Mouse (Mus musculus): ENCODE results near the gene Ilvbl. TPM values are rescaled to one million over a fixed set of nuclear protein-coding genes. Genes with fewer than 3 reads are reported as not detected.
"Not testable (repeated sequence)": the region's sequence is repeated elsewhere in the genome, so short reads cannot be mapped to it uniquely, and the experiment has no call there.

Ilvbl gene
- total RNA-seq, 2 experiments from 2014 or later = 31.6 to 40.5 TPM

GRCm38 (mm10) chr10:78591406-78592328 lies 17.5 kb downstream of the Ilvbl start, which contains the start of gene Syde1:
TSS of gene Syde1 (minus strand) at chr10:78591964.
- peak; percentile 77 to 82 for DNase-seq

GRCm38 (mm10) chr10:78592856-78593379 lies 18.8 kb downstream of the Ilvbl start:
- DNase-seq = no peak

- DNase-seq = no peak
Measured at GRCm38 (mm10) chr10:78593736-78594135, 19.6 kb downstream of the Ilvbl start.

GRCm38 (mm10) chr10:78594157-78594556 lies 20.0 kb downstream of the Ilvbl start:
- no peak for DNase-seq

GRCm38 (mm10) chr10:78594566-78594965 lies 20.4 kb downstream of the Ilvbl start:
- no peak for DNase-seq

- no peak for DNase-seq
Measured at GRCm38 (mm10) chr10:78599865-78600264, 25.7 kb downstream of the Ilvbl start.

GRCm38 (mm10) chr10:78605080-78605479 lies 30.9 kb downstream of the Ilvbl start:
- DNase-seq = peak; percentile 26 to 60

- no peak for DNase-seq
Measured at GRCm38 (mm10) chr10:78607602-78608001, 33.5 kb downstream of the Ilvbl start.

- DNase-seq = no peak
Measured at GRCm38 (mm10) chr10:78617974-78618373, 43.8 kb downstream of the Ilvbl start, which contains the start of gene Olfr1357. TSS of gene Olfr1357 (minus strand) at chr10:78618074.

- not testable (repeated sequence) for DNase-seq
Measured at GRCm38 (mm10) chr10:78623143-78623542, 49.0 kb downstream of the Ilvbl start.

GRCm38 (mm10) chr10:78630194-78630593 lies 56.0 kb downstream of the Ilvbl start:
- DNase-seq = no peak

GRCm38 (mm10) chr10:78632311-78632710 lies 58.2 kb downstream of the Ilvbl start:
- DNase-seq = no peak

Small RNAs within 50 kb of the gene (microRNA-seq; reads per million reads assigned to microRNA genes)
- gene Gm27541 = 0 reads per million in 2 experiments

Other genes starting within 250 kb of the Ilvbl start
- 100 to 1,000 TPM; 214 to 237 TPM for gene Agpat3, start 221.9 kb upstream of the Ilvbl start, total RNA-seq (2021)
- gene Rrp1, start 161.3 kb upstream of the Ilvbl start, total RNA-seq (2021) = 10 to 100 TPM; 90.5 to 94.6 TPM
- gene Cstb, start 148.7 kb upstream of the Ilvbl start, total RNA-seq (2021) = 10 to 100 TPM; 25.5 to 33.5 TPM
- 10 to 100 TPM; 11.5 to 12.0 TPM for gene Pdxk, start 109.4 kb upstream of the Ilvbl start, total RNA-seq (2021)
- gene Olfr1358, start 56.9 kb upstream of the Ilvbl start, total RNA-seq (2021) = not detected
- 10 to 100 TPM; 11.0 to 11.5 TPM for gene Syde1, start 17.6 kb downstream of the Ilvbl start, total RNA-seq (2021)
- gene Olfr1357, start 43.7 kb downstream of the Ilvbl start, total RNA-seq (2021) = not detected
- not detected for gene Casp14, start 143.9 kb downstream of the Ilvbl start, total RNA-seq (2021)
- gene Ccdc105, start 178.7 kb downstream of the Ilvbl start, total RNA-seq (2021) = not detected
- not detected for gene Slc1a6, start 206.2 kb downstream of the Ilvbl start, total RNA-seq (2021)

All from heart, adult 18-20 months (tissue).